Mouse (Mus musculus) G1E (cell line): ENCODE measurements around the gene Nhsl2. TPM values are rescaled to one million over a fixed set of nuclear protein-coding genes. Genes with fewer than 3 reads are reported as not detected.

Experiments used
- ATAC-seq: 2 replicates; pipeline ENCODE4 v1.8.0; 2016; ENCODE audit warnings: mild to moderate bottlenecking; ENCODE audit not compliant: insufficient number of reproducible peaks, poor library complexity, low FRiP score, severe bottlenecking; ENCODE audit errors: extremely low read depth
- DNase-seq: peaks from one replicate; pipeline ENCODE4 v3.0.0; 2012; ENCODE audit warnings: low spot score
- H3K27me3 ChIP-seq: 2 replicates; pipeline ENCODE4 v1.6.1; 2012; ENCODE audit warnings: mild to moderate bottlenecking, low read length, inconsistent platforms; ENCODE audit not compliant: insufficient read depth
- H3K36me3 ChIP-seq: replicated peaks from 2 replicates; pipeline ENCODE3; 2012; ENCODE audit warnings: mild to moderate bottlenecking, inconsistent platforms
- H3K4me1 ChIP-seq: 2 replicates; pipeline ENCODE4 v1.6.1; 2012; ENCODE audit warnings: low read depth, low read length, inconsistent platforms, mixed read lengths; ENCODE audit not compliant: insufficient read depth
- H3K4me3 ChIP-seq: 2 replicates; pipeline ENCODE4 v1.5.1; 2012; ENCODE audit warnings: low read depth, mild to moderate bottlenecking, inconsistent platforms, low read length, moderate library complexity, mixed read lengths
- H3K9me3 ChIP-seq: replicated peaks from 2 replicates; pipeline ENCODE4 v1.6.1; 2012; ENCODE audit warnings: inconsistent platforms
- CTCF ChIP-seq: IDR thresholded peaks from 2 replicates; pipeline ENCODE4 v1.5.1; 2012; ENCODE audit warnings: low read depth, low read length, inconsistent platforms, mixed read lengths
- GATA1 ChIP-seq: IDR thresholded peaks from 2 replicates; pipeline ENCODE4 v1.6.1; 2012; ENCODE audit warnings: borderline replicate concordance, low read length, inconsistent platforms, mixed read lengths
- GATA2 ChIP-seq: IDR thresholded peaks from 2 replicates; pipeline ENCODE4 v1.6.1; 2012; ENCODE audit warnings: low read depth, low read length, inconsistent platforms, borderline replicate concordance
- POLR2AphosphoS5 ChIP-seq: IDR thresholded peaks from 2 replicates; pipeline ENCODE4 v1.6.1; 2012; ENCODE audit warnings: low read depth, low read length, inconsistent platforms; ENCODE audit not compliant: insufficient replicate concordance
- TAL1 ChIP-seq: conservative IDR thresholded peaks from 2 replicates; pipeline ENCODE4 v1.6.1; 2012; ENCODE audit warnings: low read depth, low read length, inconsistent platforms, mixed read lengths
- polyA plus RNA-seq: library from polyadenylated mRNA; stranded (reverse); fragments of >175 nt; gene quantifications from 2 replicates; pipeline ENCODE4 v1.2.3, GENCODE M21; 2012
- total RNA-seq, 2 experiments: library from RNA; stranded (forward) in 1 of 2; stranded (reverse) in 1 of 2; fragments of 200-1000 nt in 1 of 2; fragments of >200 nt in 1 of 2; fragmentation: Nextera tagmentation in 1 of 2; gene quantifications; 2 replicates each; pipeline ENCODE4 v1.2.3; 2014 to 2017

Nhsl2 gene
- total and polyA plus RNA-seq, 3 experiments = 0.02 to 0.05 TPM; not detected in 1

DNA sequence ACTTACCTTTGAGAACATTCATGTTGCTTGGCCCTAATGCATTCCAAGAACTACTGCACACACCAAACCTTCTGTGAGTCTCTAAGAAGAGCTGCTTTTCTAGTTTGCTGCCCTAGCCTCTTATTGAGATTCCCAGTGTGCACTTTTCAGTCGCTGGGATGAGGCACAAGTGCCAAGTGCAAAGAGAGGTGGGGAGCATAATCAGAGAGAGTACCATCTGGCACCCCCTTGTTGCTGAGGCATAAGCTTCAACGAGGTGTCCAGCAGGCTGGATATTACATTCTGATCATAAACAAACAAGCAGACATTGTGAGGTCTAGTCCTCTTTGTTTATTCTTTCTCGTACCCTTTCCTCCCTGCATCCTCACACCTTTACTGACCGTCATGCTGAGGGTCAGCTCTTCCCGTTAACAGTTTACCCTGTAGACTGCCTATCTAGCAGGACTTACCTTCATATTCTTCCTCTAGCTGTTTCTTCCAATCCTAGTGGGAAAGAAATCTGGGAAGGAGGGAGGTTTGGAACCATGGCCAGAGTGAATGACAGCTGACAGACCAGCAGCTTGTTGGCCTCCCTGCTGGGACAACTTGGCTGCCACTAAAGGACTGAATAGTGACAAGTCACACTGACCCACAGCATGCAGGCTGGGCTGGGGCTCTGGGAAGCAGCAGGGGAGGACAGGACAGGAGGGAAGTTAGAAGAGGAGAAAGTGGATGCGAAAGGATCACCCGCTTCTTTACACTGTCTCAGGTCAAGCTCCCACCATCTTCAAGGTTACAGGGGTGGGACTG, 2.6 kb downstream of the Nhsl2 start:
- H3K27me3 ChIP-seq = no peaks in the 10 kb centered on the region; the same call in 1 of the 2 replicates
- DNase-seq (no peak), ATAC-seq (no peak)
- no peak overlapping the region for H3K4me3 ChIP-seq
- H3K9me3 ChIP-seq = no peaks in the 10 kb centered on the region
- TF ChIP-seq GATA2 (no peak), TAL1 (no peak), POLR2AphosphoS5 (no peak), GATA1 (no peak), CTCF (no peak)
- no peaks in the 10 kb centered on the region for H3K4me1 ChIP-seq
- H3K36me3 ChIP-seq = no peaks in the 10 kb centered on the region

GRCm38 (mm10) chrX:101863666-101864378, 14.6 kb downstream of the Nhsl2 start:
- no peak for DNase-seq
- no peak for ATAC-seq
- Histone ChIP-seq H3K4me1 (no peaks in the 10 kb centered on the region), H3K9me3 (no peaks in the 10 kb centered on the region), H3K27me3 (peaks cover 6% of the 10 kb centered on the region), H3K36me3 (no peaks in the 10 kb centered on the region), H3K4me3 (no peak overlapping the region)
- no peak for TF ChIP-seq TAL1
- TF ChIP-seq POLR2AphosphoS5 = no peak
- no peak for TF ChIP-seq GATA2
- TF ChIP-seq GATA1 = no peak
- no peak for TF ChIP-seq CTCF

DNA sequence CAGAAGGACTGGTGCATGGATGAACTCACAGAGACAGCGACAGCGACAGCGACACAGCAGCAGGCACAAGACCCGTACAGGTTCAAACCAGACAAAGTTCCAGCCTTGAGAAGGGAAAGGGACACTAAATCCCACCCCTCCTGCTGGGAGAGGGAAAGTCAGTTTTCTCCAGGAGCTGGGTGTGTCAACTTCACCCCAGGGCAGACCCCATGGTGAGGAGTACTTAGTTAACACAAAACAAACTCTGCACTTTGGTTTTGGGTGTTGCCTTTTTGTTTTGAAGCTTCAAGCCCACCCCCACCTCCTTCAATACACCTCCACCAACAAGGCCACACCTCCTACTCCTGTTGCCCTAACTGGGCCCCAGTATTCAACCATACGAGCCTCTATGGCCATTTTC, 15.6 kb downstream of the Nhsl2 start:
- Histone ChIP-seq H3K4me3 (no peak overlapping the region), H3K27me3 (peaks cover 6% of the 10 kb centered on the region), H3K36me3 (no peaks in the 10 kb centered on the region), H3K9me3 (no peaks in the 10 kb centered on the region), H3K4me1 (no peaks in the 10 kb centered on the region)
- ATAC-seq (no peak), DNase-seq (no peak)
- no peak for TF ChIP-seq POLR2AphosphoS5

GRCm38 (mm10) chrX:101874147-101874546, 25.0 kb downstream of the Nhsl2 start:
- DNase-seq (no peak), ATAC-seq (no peak)
- Histone ChIP-seq H3K27me3 (no peaks in the 10 kb centered on the region), H3K4me1 (no peaks in the 10 kb centered on the region), H3K4me3 (no peak overlapping the region), H3K9me3 (no peaks in the 10 kb centered on the region), H3K36me3 (no peaks in the 10 kb centered on the region)
- TF ChIP-seq GATA2 (no peak), POLR2AphosphoS5 (no peak), TAL1 (no peak), GATA1 (no peak), CTCF (no peak)

DNA sequence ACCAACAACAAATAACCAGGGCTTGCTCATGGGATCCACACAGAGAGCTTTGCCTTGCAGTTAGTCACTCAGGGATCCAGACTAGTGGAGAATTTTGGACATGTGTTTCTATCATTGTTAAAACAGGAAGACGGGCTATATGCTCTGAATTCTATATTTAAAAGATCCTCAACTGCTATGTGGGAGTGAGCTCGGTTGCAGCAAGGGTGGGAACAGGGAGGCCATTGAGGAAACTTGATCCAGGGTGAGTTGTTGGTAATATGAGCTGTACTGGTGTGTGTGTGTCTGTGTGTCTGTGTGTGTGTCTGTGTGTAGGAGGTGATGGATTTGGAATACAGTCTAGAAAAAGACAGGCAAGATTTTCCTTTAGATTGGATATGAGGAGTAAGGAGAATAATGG, 25.7 kb downstream of the Nhsl2 start:
- Histone ChIP-seq H3K4me1 (no peaks in the 10 kb centered on the region), H3K9me3 (no peaks in the 10 kb centered on the region), H3K4me3 (no peak overlapping the region), H3K36me3 (no peaks in the 10 kb centered on the region), H3K27me3 (no peaks in the 10 kb centered on the region)
- ATAC-seq (no peak), DNase-seq (no peak)
- no peak for TF ChIP-seq POLR2AphosphoS5
- no peak for TF ChIP-seq GATA1
- TF ChIP-seq CTCF = no peak
- TF ChIP-seq GATA2 = no peak
- no peak for TF ChIP-seq TAL1

DNA sequence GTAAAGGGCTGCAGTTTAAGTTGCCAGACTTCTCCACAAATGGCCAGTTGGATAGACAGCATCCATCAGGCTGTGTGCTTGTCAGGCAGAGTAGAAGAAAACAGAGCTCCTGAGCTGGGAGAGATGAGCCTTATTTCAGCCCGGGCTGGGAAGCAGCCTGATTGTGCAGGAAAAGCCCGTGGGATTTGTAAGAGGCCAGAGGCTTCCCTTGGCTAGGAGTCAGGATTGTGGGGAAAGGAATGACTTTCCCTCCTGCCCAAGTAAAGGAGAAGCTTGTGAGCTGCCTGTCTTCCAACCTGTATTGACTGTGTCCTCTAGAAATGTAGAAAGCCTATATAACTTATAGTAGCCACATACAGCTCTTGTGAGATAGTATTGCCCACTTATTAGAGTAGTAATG, 27.0 kb downstream of the Nhsl2 start:
- Histone ChIP-seq H3K27me3 (no peaks in the 10 kb centered on the region), H3K4me1 (no peaks in the 10 kb centered on the region), H3K4me3 (no peak overlapping the region), H3K36me3 (no peaks in the 10 kb centered on the region), H3K9me3 (no peaks in the 10 kb centered on the region)
- TF ChIP-seq CTCF = no peak
- no peak for TF ChIP-seq GATA1
- TF ChIP-seq GATA2 = no peak
- no peak for TF ChIP-seq POLR2AphosphoS5
- no peak for TF ChIP-seq TAL1
- no peak for ATAC-seq
- no peak for DNase-seq
